Mouse (Mus musculus) cerebellum, adult 18-20 months (tissue): ENCODE measurements around the gene Ttc24.

Experiments
- DNase-seq, 2 experiments: peaks; one replicate each; pipeline ENCODE4 v3.0.0; 2021

The Ttc24 gene

DNA sequence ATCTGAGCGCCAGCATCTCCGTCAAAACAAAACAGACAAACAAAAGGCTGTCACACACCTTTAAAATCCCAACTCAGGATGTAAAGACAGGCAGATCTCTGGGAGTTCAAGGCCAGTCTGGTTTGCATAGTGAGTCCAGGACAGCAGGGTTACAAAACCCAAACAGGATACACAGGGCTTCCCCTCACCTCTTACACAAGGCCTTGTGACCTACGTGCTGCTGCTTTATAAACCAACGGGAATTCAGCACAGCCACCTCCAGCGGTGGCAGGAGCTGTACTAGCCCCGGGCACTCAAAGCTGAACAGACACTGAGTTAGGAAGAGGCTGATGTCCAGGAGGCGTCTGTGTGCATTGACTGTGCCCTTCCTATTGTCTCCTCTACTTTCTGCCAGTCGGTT is 663 bp downstream of the Ttc24 start:
- DNase-seq = no peak

DNA sequence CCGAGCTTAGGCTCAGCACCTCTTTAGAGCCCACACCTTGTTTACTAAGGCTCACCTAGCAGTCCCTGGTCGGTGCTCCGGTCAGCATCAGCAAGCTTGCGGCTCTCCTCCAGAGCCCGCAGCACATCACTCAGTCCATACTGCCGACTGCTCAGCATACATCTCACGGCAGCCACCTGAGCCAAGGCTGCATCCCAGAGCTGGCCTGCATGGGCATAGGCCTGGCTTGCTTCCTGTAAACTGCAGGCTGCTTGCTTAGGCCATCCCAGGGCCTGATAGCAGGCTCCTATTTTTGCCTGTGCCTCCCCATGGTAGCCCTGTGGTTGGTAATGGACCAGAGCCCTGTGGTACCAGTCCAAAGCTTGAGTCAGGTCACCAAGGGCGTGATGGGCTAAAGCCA is 3.3 kb downstream of the Ttc24 start:
- DNase-seq = no peak

GRCm38 (mm10) chr3:88074351-88074750 is 3.8 kb downstream of the Ttc24 start:
- DNase-seq = no peak

DNA sequence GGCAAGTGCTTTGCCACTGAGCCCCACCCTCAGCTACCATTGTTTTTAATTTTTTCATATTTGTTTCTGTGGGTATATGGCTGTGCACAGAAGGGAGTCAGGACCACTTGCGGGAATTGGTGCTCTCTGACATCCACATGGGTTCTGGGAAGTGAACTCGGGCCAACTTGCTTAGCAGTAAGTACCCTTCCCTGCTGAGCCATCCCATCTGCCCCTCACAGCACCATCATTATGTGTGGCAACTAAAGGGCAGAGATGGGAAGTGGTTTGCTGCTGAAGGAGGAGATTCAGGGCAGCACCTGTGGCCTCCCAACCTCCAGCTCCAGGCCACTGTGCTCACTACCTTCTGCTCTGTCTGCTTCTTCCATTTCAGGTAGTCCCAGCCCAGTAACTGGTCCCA is 4.5 kb downstream of the Ttc24 start:
- DNase-seq = no peak

DNA sequence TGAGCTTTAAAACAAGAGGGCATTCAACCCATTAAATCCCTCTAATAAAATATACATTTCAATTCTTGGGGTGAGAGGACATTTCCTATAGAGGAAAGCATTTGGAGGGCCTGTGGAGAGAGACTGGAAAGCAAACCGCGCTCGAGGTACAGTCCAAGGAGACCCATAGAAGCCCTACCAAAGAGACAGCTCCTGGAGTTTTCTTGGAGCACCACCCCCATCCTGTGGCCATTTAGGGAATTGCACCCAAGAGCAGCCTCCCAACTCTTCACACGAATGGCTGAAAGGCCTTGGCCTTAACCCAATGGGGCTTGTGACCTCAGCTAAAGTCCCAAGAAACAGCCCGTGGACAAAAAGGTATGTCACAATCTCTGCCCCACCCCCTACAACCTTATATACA is 6.3 kb downstream of the Ttc24 start:
- DNase-seq = peak; percentile 86 to 91

- no peak for DNase-seq
Observed at GRCm38 (mm10) chr3:88068386-88068785, 9.7 kb downstream of the Ttc24 start.

DNA sequence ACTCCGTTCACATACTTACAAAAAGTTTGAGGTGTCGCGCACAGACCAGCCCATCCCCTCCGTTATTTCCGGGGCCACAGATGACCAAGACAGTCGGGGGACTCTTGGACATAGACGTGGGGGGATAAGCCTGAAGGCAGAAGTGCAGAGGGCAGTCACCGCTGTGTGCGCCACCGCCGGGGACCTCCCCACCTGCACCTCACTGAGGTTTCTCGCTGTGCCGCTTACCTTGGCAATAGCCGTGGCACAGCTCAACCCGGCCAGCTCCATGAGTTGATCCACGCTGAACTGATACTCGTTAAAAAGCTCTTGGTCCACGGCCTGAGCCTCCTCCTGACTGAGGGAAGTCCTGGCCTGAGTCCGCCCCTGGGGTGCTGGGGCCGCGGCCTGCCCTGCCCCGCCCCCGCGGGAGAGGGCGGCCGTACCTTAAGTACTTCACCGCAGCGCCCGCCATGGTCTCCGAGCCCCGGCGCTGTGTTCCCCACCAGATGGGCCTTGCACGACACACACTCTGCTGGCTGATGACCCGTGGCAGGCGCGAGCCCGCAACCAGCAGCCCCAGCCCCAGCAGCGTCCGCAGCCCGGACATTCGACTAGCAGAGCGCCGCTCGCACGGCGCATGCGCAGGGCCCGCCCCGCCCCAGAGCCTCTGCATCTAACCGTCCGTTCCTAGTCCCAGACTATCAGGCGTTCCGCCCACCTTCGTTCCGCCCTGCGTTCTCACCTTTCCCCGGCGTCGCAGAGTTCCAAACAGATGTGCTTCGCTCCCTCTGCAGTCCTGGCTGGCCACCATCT is 20.0 kb downstream of the Ttc24 start, which contains the start of gene Naxe:
TSS of gene Naxe (minus strand) at position 594 of the 795 bp plus-strand sequence.
- peak; percentile 84 to 87 for DNase-seq

- DNase-seq = no peak
Observed at GRCm38 (mm10) chr3:88057030-88057429, 21.1 kb downstream of the Ttc24 start.

- DNase-seq = no peak
Observed at GRCm38 (mm10) chr3:88049532-88049931, 28.6 kb downstream of the Ttc24 start.

- DNase-seq = peak; percentile 85 to 90
Observed at GRCm38 (mm10) chr3:88042661-88043421, 35.3 kb downstream of the Ttc24 start, which contains the start of gene Gpatch4. TSS of gene Gpatch4 (plus strand) at chr3:88043108.

DNA sequence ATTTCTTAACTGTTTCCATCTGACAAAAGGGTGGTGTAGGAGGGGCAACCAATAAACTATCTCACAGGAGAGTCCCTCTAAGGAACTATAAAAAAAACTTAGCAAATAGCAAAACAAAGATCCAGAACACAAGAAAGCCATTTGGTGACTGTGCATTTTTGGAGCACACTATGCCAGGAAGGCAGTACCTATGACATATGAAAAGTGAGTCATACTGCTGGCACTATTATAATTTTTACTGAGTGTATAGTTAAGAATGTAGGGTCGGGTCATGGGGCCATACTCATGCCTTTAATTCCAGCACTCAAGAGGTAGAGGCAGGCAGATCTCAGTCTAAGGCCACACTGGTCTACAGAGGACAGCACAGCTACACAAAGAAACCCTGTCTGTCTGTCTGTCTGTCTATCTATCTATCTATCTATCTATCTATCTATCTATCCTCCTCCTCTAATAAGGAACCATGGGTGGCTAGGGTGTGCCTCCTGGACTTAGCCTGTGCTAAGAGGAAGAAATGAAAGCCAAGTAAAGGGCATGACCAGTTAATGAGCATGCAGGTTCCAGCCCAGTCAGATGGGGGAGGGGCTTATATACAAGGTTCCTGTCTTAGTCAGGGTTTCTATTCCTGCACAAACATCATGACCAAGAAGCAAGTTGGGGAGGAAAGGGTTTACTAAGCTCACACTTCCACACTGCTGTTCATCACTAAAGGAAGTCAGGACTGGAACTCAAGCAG is 42.4 kb downstream of the Ttc24 start:
- no peak for DNase-seq

DNA sequence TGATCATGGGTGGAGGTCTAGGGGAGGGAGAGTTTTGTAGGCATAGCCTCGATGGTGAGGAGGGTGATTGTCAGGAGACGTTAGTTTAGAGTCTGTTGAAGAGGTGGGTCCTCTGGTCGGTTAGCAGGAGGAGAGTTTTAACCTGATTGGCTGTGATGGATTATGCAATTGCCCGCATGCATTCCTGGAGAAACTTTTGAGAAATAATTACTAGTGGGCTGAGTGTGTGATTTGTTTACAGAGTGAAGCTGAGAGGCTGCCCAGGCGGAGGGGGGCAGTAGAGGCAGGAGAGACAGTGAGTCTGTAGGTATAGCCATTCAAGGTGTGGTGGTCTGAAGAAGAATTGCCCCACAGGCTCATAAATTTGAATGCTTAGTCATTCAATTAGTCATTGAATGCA is 44.6 kb downstream of the Ttc24 start:
- DNase-seq = no peak

DNA sequence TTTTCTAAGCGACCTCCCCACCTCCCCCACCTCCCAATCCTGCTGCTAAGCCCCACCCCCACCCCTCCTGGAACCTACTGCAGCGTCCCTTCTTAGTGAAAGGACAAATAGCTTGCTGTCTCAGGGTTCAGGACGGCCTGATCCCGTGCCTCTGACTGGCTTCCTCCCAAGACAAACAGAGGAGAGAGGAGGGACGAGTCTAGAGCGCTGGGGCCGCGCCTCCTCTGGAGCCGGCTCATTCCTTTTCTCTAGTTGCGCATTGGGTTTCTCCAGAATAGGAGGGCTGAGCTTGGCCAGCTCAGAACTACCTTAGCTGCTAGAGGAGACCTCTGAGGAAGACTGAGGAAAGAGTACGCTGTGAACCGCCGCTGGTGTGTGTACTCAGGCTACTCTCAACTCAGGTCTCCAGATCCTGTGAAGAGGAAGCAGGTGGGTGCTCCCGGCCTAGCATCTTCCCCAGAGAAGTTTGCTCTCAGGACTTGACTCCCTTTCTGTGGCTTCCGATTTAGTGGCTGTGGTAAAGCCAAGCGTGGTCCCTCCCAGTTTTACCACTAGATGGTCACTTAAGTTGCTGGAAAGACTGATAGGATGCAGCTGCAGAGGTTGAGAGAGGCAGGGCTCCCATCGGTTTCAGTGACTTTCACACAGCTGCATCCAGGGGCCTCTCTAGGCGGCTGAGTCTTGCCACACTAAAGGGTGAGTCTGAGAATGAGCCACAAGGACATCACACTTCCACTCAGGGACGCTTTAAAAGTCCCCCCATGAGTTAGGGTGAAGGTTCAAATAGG is 47.3 kb downstream of the Ttc24 start:
- peak; percentile 26 to 29 for DNase-seq

- no peak for DNase-seq
Observed at GRCm38 (mm10) chr3:88027434-88028186, 50.5 kb downstream of the Ttc24 start, which contains the start of gene Hapln2. TSS of gene Hapln2 (minus strand) at chr3:88027583.

DNA sequence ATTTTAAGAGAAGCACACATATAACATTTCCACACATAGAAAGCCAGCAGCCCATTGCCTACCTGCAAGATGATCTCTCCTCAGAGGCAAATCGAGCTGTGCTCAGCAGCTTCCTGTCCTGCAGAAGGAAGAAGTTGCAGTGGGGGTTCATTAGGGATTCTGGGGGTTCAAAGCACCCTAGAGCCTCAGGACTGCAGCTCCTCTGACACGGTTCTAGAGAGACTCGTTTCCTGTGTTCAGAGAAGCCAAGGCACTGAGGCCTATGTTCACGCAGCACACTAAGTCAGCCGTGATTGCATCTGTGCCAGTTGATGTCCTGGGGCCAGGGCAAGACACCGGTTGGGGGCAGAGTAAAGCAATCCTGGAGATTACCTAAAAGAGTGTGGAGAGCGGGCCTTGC is 51.3 kb downstream of the Ttc24 start:
- no peak for DNase-seq

DNA sequence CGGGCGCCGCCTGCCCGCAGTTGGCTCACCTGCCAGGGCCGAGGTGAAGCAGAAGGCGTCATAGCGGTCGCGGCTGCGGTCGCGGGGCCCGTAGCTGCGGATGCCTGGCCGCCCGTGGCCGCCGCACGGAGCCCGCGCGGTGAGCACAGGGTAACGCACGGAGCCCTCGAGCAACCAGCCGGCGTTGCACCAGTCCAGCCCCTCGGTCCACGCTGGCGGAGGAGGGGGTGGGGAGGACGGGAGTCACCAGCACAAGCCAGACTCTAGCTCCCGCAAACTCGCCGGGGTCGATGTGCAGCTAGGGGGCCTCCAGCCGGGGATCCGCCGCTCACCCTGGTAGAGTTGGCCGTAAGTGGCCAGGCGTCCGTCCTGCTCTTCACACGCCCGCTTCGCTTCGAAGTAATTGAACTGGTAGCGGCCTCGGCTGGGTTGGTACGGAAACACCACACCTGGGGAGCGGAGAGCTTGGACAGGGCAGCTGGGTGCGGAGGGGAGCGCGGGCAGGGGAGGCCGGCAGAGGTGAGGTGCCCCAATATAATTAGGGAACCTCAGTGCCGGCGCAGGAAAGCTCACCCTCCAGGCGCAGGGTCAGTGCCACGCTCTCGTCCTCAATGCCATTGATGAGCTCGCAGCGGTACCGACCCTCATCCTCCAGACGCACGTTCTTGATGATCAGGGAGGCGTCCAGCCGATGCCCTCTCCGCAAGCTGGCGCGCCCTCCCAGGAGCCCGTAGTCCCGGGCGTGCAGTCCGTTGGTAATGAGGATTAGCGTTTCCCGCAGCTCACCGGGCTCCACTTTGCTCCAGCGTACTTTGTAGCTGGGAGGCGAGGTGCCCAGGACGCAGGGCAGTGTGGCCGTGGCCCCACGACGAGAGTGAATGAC is 54.7 kb downstream of the Ttc24 start:
- no peak for DNase-seq

DNA sequence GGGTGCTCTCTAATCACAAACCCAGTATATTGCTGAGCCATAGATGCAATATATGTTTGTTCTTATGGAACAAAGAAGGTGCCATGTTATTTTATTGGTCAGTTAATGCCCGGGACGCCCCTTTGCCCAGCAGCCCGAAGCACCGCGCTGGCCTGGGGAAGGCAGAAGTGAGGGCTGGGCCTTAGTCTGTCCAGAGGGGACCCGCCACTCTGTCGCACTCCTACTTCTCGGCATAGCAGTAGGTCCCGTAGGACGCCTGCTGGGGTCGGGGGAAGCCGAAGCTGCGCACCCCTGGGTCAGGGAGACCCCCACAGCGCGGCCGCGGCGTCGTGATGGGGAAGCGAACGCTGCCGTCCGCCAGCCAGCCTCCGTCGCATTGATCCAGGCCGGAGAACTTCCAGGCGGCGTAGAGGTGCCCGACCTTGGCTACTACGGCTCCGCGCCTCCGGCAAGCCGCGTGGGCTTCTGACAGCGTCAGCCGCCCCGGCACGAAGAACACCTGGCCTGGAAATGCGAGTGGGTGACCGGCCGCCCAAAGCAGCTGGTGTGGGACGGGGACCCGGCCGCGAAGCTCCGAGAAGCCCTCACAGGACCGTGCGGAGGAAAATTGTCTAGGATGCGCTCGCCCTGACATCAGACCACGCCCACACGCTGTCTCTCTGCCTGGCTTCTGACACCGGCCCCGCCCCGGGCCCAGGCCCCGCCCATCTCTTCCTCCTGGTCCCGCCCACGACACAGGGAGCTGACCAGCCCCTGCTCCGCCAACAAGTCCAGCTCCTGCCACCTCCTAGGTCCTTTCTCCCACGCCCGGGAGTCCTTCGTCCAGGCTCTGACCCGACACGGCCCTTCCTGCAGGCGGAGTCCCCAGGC is 55.5 kb downstream of the Ttc24 start:
- DNase-seq = peak; percentile 95 to 97
